In genomic region chr12:76982818-76983471, GRCm38 (mm10) we compare ENCODE assay signal across 29 mouse cellular contexts. TPM values are rescaled to one million over a fixed set of nuclear protein-coding genes. Genes with fewer than 3 reads are reported as not detected.
A peak's percentile ranks its signal among the peaks of the same experiment; 100 is the strongest.
DNase-seq lines count a peak whose midpoint lies in the region; ATAC-seq and TF ChIP-seq lines count a peak whose summit lies in the region.
"Had no signal": no experiment of that assay in that cellular context is flagged by ENCODE, and none has a peak within 500 bp of the region (broad histone marks: within the 10 kb centered on the region; RNA-seq: fewer than 3 reads in every experiment).

No protein-coding gene starts in this region.

- H3K4me1 ChIP-seq in intestine, embryonic 14.5 days (replicated peaks; ENCODE audit: control insufficient read depth, insufficient read depth, low read length) = no peaks in the 10 kb centered on the region
- H3K4me1 ChIP-seq in limb, embryonic 14.5 days (ENCODE audit: control insufficient read depth, insufficient read depth, low read length) = peaks cover 20% of the 10 kb centered on the region
- peaks cover 12% of the 10 kb centered on the region; the same call in 1 of the 2 replicates for H3K4me1 ChIP-seq in small intestine, adult 2 months (ENCODE audit: control insufficient read depth, insufficient read depth, insufficient read length, low read length)
- no peaks in the 10 kb centered on the region for H3K4me1 ChIP-seq in heart, embryonic 10.5 days
- H3K4me1 ChIP-seq: forebrain, embryonic 13.5 days; heart, embryonic 15.5 days; kidney, embryonic 15.5 days; midbrain, embryonic 13.5 days had no signal

- no peak overlapping the region for H3K27ac ChIP-seq in intestine, embryonic 14.5 days (ENCODE audit: low read depth)
- H3K27ac ChIP-seq in limb, embryonic 14.5 days (replicated peaks; ENCODE audit: low read depth, low read length) = no peak overlapping the region
- peak overlapping the region; percentile 92 for H3K27ac ChIP-seq in small intestine, adult 2 months (ENCODE audit: insufficient read depth, low read depth, low read length)
- no peak overlapping the region for H3K27ac ChIP-seq in heart, embryonic 10.5 days
- H3K27ac ChIP-seq: forebrain, embryonic 13.5 days; gastrocnemius, adult 2 months; heart, embryonic 15.5 days; hindbrain, postnatal 0 days; kidney, embryonic 15.5 days; layer of hippocampus, adult 2 months; left cerebral cortex, adult 2 months; midbrain, embryonic 13.5 days had no signal

- no peak overlapping the region for H3K4me2 ChIP-seq in intestine, embryonic 14.5 days (ENCODE audit: low read length)
- no peak overlapping the region for H3K4me2 ChIP-seq in limb, embryonic 14.5 days (replicated peaks; ENCODE audit: low read depth, low read length, severe bottlenecking)
- H3K4me2 ChIP-seq: forebrain, embryonic 13.5 days; heart, embryonic 15.5 days; kidney, embryonic 15.5 days; liver, embryonic 11.5 days; midbrain, embryonic 13.5 days had no signal

- no peaks in the 10 kb centered on the region for H3K9me3 ChIP-seq in intestine, embryonic 14.5 days (ENCODE audit: control insufficient read depth, low read length)
- H3K9me3 ChIP-seq in limb, embryonic 14.5 days (ENCODE audit: control insufficient read depth, low read length) = no peaks in the 10 kb centered on the region
- no peaks in the 10 kb centered on the region for H3K9me3 ChIP-seq in heart, embryonic 10.5 days
- H3K9me3 ChIP-seq: forebrain, embryonic 13.5 days; G1E; heart, embryonic 15.5 days; kidney, embryonic 15.5 days; midbrain, embryonic 13.5 days had no signal

- TF ChIP-seq CTCF in small intestine, adult 2 months (IDR thresholded peaks at IDR 0.05; ENCODE audit: extremely low read depth, insufficient read length, insufficient replicate concordance, low read depth, low read length) = no peak

- 40% methylated on average over 16 of the region's 16 CpGs for WGBS in intestine, embryonic 14.5 days
- 20% methylated on average over 16 of the region's 16 CpGs for WGBS in large intestine, adult 2 months
- whole genome bisulfite sequencing in limb, embryonic 14.5 days = 29% methylated on average over 16 of the region's 16 CpGs
- 28% methylated on average over 16 of the region's 16 CpGs for WGBS in small intestine, adult 2 months
- WGBS in heart, embryonic 10.5 days = 75% methylated on average over 16 of the region's 16 CpGs

- no peak overlapping the region for H3K4me3 ChIP-seq in intestine, embryonic 14.5 days (ENCODE audit: low read depth, low read length)
- H3K4me3 ChIP-seq in limb, embryonic 14.5 days (replicated peaks; ENCODE audit: low read length) = no peak overlapping the region
- H3K4me3 ChIP-seq in small intestine, adult 2 months (ENCODE audit: low read depth, low read length) = peak overlapping the region; percentile 10; the same call in 1 of the 2 replicates
- no peak overlapping the region for H3K4me3 ChIP-seq in heart, embryonic 10.5 days
- H3K4me3 ChIP-seq: forebrain, embryonic 13.5 days; gastrocnemius, adult 2 months; heart, embryonic 15.5 days; kidney, embryonic 15.5 days; layer of hippocampus, adult 2 months; left cerebral cortex, adult 2 months; megakaryocyte, embryonic 14.5 days; midbrain, embryonic 13.5 days had no signal

- ATAC-seq in intestine, embryonic 14.5 days (replicated peaks; ENCODE audit: low FRiP score, low TSS enrichment, low read depth) = no peak
- 0 out of 2 replicates have a peak, but pooled peaks have one; percentile 27 for ATAC-seq in limb, embryonic 14.5 days (ENCODE audit: low FRiP score, low read depth)
- ATAC-seq: forebrain, embryonic 13.5 days; hindbrain, postnatal 0 days; midbrain, embryonic 13.5 days; Patski had no signal

- no peaks in the 10 kb centered on the region for H3K27me3 ChIP-seq in intestine, embryonic 14.5 days (replicated peaks; ENCODE audit: control insufficient read depth, insufficient read depth, low read length)
- H3K27me3 ChIP-seq in limb, embryonic 14.5 days (ENCODE audit: control insufficient read depth, insufficient read depth, low read length) = no peaks in the 10 kb centered on the region
- H3K27me3 ChIP-seq in small intestine, adult 2 months (ENCODE audit: control insufficient read depth, insufficient read depth, low read length) = no peaks in the 10 kb centered on the region
- H3K27me3 ChIP-seq in heart, embryonic 10.5 days (ENCODE audit: insufficient read depth, poor library complexity, severe bottlenecking) = no peaks in the 10 kb centered on the region
- H3K27me3 ChIP-seq: forebrain, embryonic 13.5 days; heart, embryonic 15.5 days; kidney, embryonic 15.5 days; megakaryocyte, embryonic 14.5 days; midbrain, embryonic 13.5 days had no signal

- intact Hi-C loops in left cerebral cortex, postnatal 4 days (cut with DNase I) = no loop called here

- no peak for TF ChIP-seq POLR2A in limb, embryonic 14.5 days (IDR thresholded peaks at IDR 0.05; ENCODE audit: borderline replicate concordance, extremely low read depth, insufficient read depth, insufficient read length)
- no peak for TF ChIP-seq POLR2A in small intestine, adult 2 months (IDR thresholded peaks at IDR 0.05; ENCODE audit: low read depth, low read length)

- H3K36me3 ChIP-seq in intestine, embryonic 14.5 days (ENCODE audit: control insufficient read depth, insufficient read depth, low read length) = no peaks in the 10 kb centered on the region
- H3K36me3 ChIP-seq in limb, embryonic 14.5 days (ENCODE audit: control insufficient read depth, insufficient read depth, low read length) = no peaks in the 10 kb centered on the region
- H3K36me3 ChIP-seq in small intestine, adult 2 months (ENCODE audit: control insufficient read depth, insufficient read depth, low read length) = no peaks in the 10 kb centered on the region
- H3K36me3 ChIP-seq in heart, embryonic 10.5 days = no peaks in the 10 kb centered on the region
- H3K36me3 ChIP-seq: G1E; heart, embryonic 15.5 days; kidney, embryonic 15.5 days; midbrain, embryonic 13.5 days had no signal

- no peak overlapping the region for H3K9ac ChIP-seq in intestine, embryonic 14.5 days (ENCODE audit: low read length)
- H3K9ac ChIP-seq in limb, embryonic 14.5 days (ENCODE audit: low read depth, low read length, severe bottlenecking) = no peak overlapping the region
- H3K9ac ChIP-seq: forebrain, embryonic 13.5 days; heart, embryonic 15.5 days; kidney, embryonic 15.5 days; midbrain, embryonic 13.5 days had no signal

- DNase-seq in intestine, embryonic 14.5 days (ENCODE audit: low spot score) = peak; percentile 73
- DNase-seq in large intestine, adult 2 months (ENCODE audit: low read depth, low spot score) = peak; percentile 96
- peak; percentile 20 for DNase-seq in limb, embryonic 14.5 days (ENCODE audit: low spot score)
- no peak for DNase-seq in heart, embryonic 10.5 days (ENCODE audit: low spot score)
- DNase-seq in left cerebral cortex, postnatal 4 days = no peak
- DNase-seq in adipocyte (ENCODE audit: low spot score) = no peak
- DNase-seq: adrenal gland, postnatal 14 days; cerebellum, adult 11 months; cerebellum, adult 9-10 months; cerebellum, postnatal 36 days; gastrocnemius, adult 2 months; kidney, adult 18-20 months; kidney, postnatal 25 days; lung, postnatal 4 days; right cerebral cortex, postnatal 14 days; thymus, adult 18-20 months; thymus, postnatal 36 days had no signal

RNA-seq across cellular contexts. Expression of gene Max, which starts 20.9 kb away (rescaled TPM):
- 27.5 and 33.4 TPM in 2 replicates for polyA plus RNA-seq in intestine, embryonic 14.5 days (2014; fragmentation: Nextera tagmentation; extraction: Ambion mirVana)
- polyA plus RNA-seq in large intestine, adult 2 months (2012; rRNA removed) = 79.5 and 85.8 TPM in 2 replicates
- polyA plus RNA-seq in limb, embryonic 14.5 days (2012; rRNA removed) = 54.8 and 59.9 TPM in 2 replicates
- polyA plus RNA-seq in limb, embryonic 14.5 days (2014; fragmentation: Nextera tagmentation; extraction: Ambion mirVana) = 33.6 and 36.2 TPM in 2 replicates
- 34.6 and 99.1 TPM in 2 replicates for polyA plus RNA-seq in small intestine, adult 2 months (2012; rRNA removed)
- polyA plus RNA-seq in heart, embryonic 10.5 days (2016; fragmentation: Nextera tagmentation; extraction: Ambion mirVana) = 10.7 and 12.9 TPM in 2 replicates
- 10 to 100 TPM; 78.8 to 80.9 TPM for total RNA-seq in left cerebral cortex, postnatal 4 days (2021)

Comparison
In these comparisons a context has a peak if more than half of its experiments do, and no peak if none do; other contexts are left out.
1. DNase-seq: peak in intestine, embryonic 14.5 days (single experiment), large intestine, adult 2 months (single experiment) and limb, embryonic 14.5 days (single experiment); none in heart, embryonic 10.5 days (single experiment), left cerebral cortex, postnatal 4 days (single experiment) and adipocyte (single experiment).